Mouse (Mus musculus) 416B (cell line): ENCODE measurements at regions not wholly inside any gene's neighbourhood (a gene's known extent, or its start where the extent isn't known, plus 50 kb on each side); places are given as distances from the start of the nearest gene placed in this dataset.

Source experiments
- DNase-seq: peaks from one replicate; pipeline ENCODE4 v3.0.0; 2011; ENCODE audit warnings: low read depth

DNA sequence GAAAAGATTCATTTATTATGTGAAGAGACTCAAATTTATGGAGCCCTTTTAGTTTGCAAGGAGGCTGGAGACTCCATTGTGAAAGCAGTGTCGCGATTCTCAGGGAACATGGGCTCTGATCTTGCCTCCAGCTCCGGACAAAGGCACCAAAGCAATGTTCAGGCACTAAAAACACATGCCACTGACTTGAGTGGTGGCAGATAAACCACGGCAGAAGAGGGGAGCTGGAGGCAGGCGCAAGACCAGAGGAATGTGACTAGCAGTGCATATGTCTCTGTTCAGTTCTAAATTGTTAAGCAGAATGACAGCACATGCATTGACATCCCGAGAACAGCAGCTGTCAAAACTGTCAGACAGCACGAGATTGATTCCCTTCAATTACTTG, 98.5 kb upstream of the Trp63 start:
- DNase-seq, result no peak

DNA sequence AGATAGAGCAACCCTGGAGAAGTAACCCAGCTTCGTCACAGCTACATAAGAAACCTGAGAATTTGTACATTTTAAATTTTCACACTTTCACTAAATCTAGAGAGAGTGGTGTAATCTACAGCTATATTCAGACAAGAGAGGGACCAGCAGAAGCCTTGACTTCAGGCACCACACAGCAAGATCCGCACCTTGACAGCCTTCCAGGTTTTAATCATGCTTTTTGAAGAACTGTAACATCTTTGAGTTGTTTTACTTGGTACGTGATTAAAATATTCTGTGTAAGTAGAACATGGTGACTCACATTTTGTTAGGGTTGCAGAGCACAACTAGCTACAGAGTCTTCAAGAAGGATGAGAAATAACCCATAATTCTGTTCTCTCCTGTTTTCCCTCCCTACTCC, 97.6 kb upstream of the Trp63 start:
- DNase-seq, result no peak

DNA sequence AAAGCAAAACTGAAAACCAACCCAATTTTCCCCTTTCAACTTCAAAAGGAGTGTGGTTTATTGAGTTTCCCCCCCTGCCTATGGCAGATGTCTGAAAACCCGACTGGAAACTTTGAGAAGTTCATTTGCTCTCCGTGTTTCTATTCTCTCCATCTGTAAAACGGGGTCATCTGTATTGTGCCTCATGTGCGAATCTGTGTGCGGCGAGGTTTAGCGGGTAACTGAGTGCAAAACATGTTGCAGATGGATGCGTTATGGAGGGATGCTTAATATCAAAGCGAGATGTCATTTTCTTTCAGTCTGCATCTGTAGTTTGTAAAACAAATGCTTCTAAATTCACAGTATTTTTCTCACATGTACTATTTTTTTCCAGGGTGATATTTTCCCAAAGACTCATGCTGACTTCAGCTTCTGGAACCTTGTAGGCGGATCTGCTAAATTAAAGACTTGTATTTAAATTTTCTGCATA, 95.7 kb upstream of the Trp63 start:
- DNase-seq, result no peak

GRCm38 (mm10) chr16:25597435-25597834, 86.1 kb upstream of the Trp63 start:
- no peak for DNase-seq

DNA sequence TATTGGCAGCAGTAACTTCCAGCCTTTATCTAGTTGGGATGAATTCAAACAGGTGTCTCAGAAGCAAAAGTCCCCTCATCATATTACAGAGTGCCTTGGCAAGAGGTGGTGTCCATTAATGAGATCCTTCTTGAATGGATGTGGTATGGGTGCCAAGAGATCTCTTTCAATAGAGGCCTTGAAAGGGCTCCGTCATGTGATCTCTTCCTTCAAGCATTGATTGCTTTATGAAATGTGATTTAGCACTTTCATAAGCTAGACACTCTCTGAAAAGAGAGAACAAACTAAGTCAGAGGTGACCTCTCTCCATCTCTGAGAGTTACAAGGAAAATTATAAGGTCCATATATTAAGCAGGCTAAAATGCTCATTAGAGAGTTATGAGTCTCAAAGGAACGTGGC, 80.4 kb upstream of the Trp63 start:
- DNase-seq, result no peak

DNA sequence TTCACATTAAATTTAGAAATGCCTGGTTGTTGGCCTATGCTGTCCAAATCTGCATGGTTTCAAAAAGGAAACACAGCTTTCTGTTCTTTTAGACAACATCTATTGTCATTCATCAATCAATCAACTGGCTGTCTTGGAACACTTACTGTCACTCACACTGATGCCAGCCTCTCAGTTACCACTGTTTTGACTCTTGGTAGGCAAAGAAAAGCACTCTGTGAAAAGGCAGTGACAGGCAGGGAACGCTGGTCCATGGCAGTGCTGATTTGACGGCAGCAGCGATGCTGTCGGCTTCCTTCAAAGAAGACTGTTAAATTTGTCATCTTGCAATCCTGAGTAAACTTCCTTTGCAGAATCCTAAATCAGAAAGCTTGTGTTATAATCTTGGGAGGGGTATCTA, 68.3 kb upstream of the Trp63 start:
- DNase-seq, result no peak

DNA sequence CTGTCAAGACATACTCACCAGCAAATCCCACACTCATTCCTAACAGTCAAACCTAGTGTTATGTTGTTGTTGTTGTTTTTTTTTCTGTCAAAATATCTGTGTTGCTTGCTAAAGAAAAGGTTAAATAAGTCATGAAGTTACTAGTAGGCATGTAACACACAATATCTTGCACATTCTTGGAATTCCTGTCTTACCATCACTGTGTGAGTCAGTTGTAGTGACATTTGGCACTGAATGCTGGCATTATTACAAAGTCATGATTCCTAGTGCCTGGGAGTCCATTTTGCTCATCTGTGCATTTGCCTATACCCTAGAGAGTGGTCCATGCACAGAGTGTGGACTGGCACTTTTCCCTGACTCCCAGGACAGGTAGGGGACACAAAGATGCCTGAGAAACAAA, 67.9 kb upstream of the Trp63 start:
- no peak for DNase-seq

- no peak for DNase-seq
Measured at GRCm38 (mm10) chr16:25618898-25619297, 64.7 kb upstream of the Trp63 start.

DNA sequence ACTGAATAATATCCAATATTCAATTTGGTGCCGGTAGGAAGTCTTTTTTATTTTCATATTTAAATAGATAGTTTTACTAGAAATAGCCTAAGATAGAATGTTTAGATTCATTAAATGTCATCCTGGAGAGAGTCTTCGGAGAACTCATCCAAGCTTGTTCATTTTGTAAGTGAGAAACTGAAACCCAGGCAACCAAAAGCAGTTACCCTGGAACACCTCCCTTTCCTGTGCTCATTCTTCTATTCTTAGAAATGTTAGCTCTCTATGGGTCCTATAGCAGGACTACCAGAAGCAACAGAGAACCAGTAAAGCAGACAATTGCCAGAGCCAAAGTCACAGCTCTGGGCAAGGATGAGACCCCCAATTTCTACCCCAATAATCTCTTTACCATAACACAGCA, 60.9 kb upstream of the Trp63 start:
- no peak for DNase-seq

GRCm38 (mm10) chr16:25623986-25624623, 59.5 kb upstream of the Trp63 start:
- no peak for DNase-seq

GRCm38 (mm10) chr16:25629750-25630149, 53.8 kb upstream of the Trp63 start:
- no peak for DNase-seq

DNA sequence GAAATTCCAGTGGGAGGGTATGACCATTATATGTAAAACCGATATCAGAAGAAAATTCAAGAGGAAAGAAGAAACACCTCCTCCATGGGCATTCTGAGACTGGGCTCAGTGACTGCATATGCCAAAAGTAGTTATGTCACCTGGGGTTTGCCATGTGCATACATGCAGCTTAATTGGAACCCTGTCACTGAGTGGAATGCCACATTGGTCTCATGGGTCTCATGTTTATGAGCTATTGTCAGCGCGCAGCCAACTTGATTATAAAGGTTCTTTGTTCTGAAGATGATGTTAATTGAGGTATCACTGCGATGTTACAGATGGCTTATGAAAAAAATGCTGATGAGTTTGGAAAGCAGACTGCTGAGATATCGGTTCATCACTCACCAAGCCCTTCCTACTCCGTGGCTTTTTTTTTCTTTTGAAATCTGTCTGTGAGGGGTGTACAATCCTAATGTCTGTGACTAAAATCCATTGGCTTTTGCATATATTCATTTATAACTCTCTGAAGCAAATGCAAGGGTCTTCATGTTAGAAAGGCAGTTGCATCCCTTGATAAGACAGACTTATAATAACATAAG, 52.3 kb upstream of the Trp63 start:
- no peak for DNase-seq
